Mouse (Mus musculus) heart, postnatal 25 days (tissue): ENCODE measurements around the gene Otogl. TPM values are rescaled to one million over a fixed set of nuclear protein-coding genes. Genes with fewer than 3 reads are reported as not detected.
"Not testable (repeated sequence)": the region's sequence is repeated elsewhere in the genome, so short reads cannot be mapped to it uniquely, and the experiment has no call there.

Source experiments
- DNase-seq: peaks from one replicate; pipeline ENCODE4 v3.0.0; 2022; ENCODE audit warnings: low spot score
- intact Hi-C: fragments of 180-260 bp; cut with DNase I; formaldehyde crosslinking; loops from one replicate; pipeline ENCODE4 v1.15.1; 2025
- total RNA-seq, 2 experiments: library from RNA; stranded (reverse); gene quantifications; 2 replicates each; pipeline ENCODE4 v1.2.3; 2021

The Otogl gene
- total RNA-seq, 2 experiments from 2014 or later, result 0.03 to 0.05 TPM

- intact Hi-C loops, result no loop called here
- no peak for DNase-seq
Measured at GRCm38 (mm10) chr10:107834452-107835239, 77.3 kb downstream of the Otogl start.

GRCm38 (mm10) chr10:107829151-107829550 lies 82.8 kb downstream of the Otogl start:
- DNase-seq, result no peak
- intact Hi-C loops, result no loop called here

GRCm38 (mm10) chr10:107813814-107814483 lies 98.0 kb downstream of the Otogl start:
- intact Hi-C loops, result no loop called here
- no peak for DNase-seq

GRCm38 (mm10) chr10:107810649-107811398 lies 101.1 kb downstream of the Otogl start:
- no peak for DNase-seq
- intact Hi-C loops, result no loop called here

- intact Hi-C loops, result no loop called here
- DNase-seq, result no peak
Measured at GRCm38 (mm10) chr10:107805203-107805602, 106.7 kb downstream of the Otogl start.

- intact Hi-C loops, result loop anchor here (5.0 kb wide), 3 partner anchors 53 to 633 kb away; no protein-coding TSS in a partner anchor
- DNase-seq, result not testable (repeated sequence)
Measured at GRCm38 (mm10) chr10:107804285-107804684, 107.6 kb downstream of the Otogl start.

- intact Hi-C loops, result loop anchor here (5.0 kb wide), 3 partner anchors 57 to 637 kb away; no protein-coding TSS in a partner anchor
- peak; percentile 21 for DNase-seq
Measured at GRCm38 (mm10) chr10:107799671-107800353, 112.1 kb downstream of the Otogl start.

GRCm38 (mm10) chr10:107794812-107795756 lies 116.8 kb downstream of the Otogl start:
- DNase-seq, result no peak
- intact Hi-C loops, result no loop called here

GRCm38 (mm10) chr10:107792491-107792890 lies 119.4 kb downstream of the Otogl start:
- no peak for DNase-seq
- intact Hi-C loops, result no loop called here

- intact Hi-C loops, result no loop called here
- DNase-seq, result no peak
Measured at GRCm38 (mm10) chr10:107779548-107779947, 132.4 kb downstream of the Otogl start.

GRCm38 (mm10) chr10:107759624-107760023 lies 152.3 kb downstream of the Otogl start:
- intact Hi-C loops, result no loop called here
- no peak for DNase-seq

- intact Hi-C loops, result no loop called here
- no peak for DNase-seq
Measured at GRCm38 (mm10) chr10:107753471-107753870, 158.5 kb downstream of the Otogl start.

- intact Hi-C loops, result no loop called here
Measured at GRCm38 (mm10) chr10:107752351-107753143, 159.4 kb downstream of the Otogl start.

GRCm38 (mm10) chr10:107751944-107752343 lies 160.0 kb downstream of the Otogl start:
- DNase-seq, result no peak
- intact Hi-C loops, result no loop called here

More at GRCm38 (mm10) chr10:107752351-107753143, 159.4 kb downstream of the Otogl start:
- DNase-seq, result no peak

GRCm38 (mm10) chr10:107747566-107747965 lies 164.4 kb downstream of the Otogl start:
- no peak for DNase-seq
- intact Hi-C loops, result loop anchor here (2.0 kb wide), 1 partner anchor 305 kb away; no protein-coding TSS in a partner anchor

- intact Hi-C loops, result loop anchor here (2.0 kb wide), 1 partner anchor 304 kb away; no protein-coding TSS in a partner anchor
- no peak for DNase-seq
Measured at GRCm38 (mm10) chr10:107746717-107747116, 165.2 kb downstream of the Otogl start.

GRCm38 (mm10) chr10:107739815-107740214 lies 172.1 kb downstream of the Otogl start:
- intact Hi-C loops, result no loop called here
- no peak for DNase-seq

GRCm38 (mm10) chr10:107737743-107738142 lies 174.2 kb downstream of the Otogl start:
- DNase-seq, result no peak
- intact Hi-C loops, result no loop called here
